Mouse (Mus musculus) layer of hippocampus, adult 2 months (tissue): ENCODE measurements around the gene Fgf5. TPM values are rescaled to one million over a fixed set of nuclear protein-coding genes. Genes with fewer than 3 reads are reported as not detected.

Experiments
- DNase-seq, 2 experiments: peaks; one replicate each; pipeline ENCODE4 v3.0.0; 2022; ENCODE audit warnings: low spot score in 2 of 2
- H3K27ac ChIP-seq: fragments of 200-600 bp; 2 replicates; pipeline ENCODE4 v1.8.1; 2022
- H3K4me3 ChIP-seq: fragments of 200-600 bp; 2 replicates; pipeline ENCODE4 v1.8.1; 2022; ENCODE audit warnings: mild to moderate bottlenecking
- CTCF ChIP-seq: fragments of 200-600 bp; conservative IDR thresholded peaks from 2 replicates; pipeline ENCODE4 v1.8.1; 2022; ENCODE audit warnings: antibody characterized with exemption, mild to moderate bottlenecking, moderate library complexity
- long read RNA-seq, 2 experiments: library from polyadenylated mRNA; stranded (forward); transcript quantifications; one replicate each; pipeline ENCODE4 v2.0.0; 2021; ENCODE audit warnings: borderline mapping rate in 2 of 2
- total RNA-seq, 2 experiments: library from RNA; stranded (reverse); gene quantifications; 2 replicates each; pipeline ENCODE4 v1.2.3; 2021

Gene Fgf5
- total RNA-seq, result 1 to 10 TPM; 4.3 to 5.1 TPM
- long read RNA-seq, experiment 1, partial matches to known transcripts, result 0 of 1 reads
- long read RNA-seq, experiment 1, other reads (novel, unspliced or antisense), result 0 of 1 reads
- long read RNA-seq, experiment 2, transcript Fgf5-201 (3 exons, 2,501 nt), result major isoform, 6 of 7 reads
- long read RNA-seq, experiment 2, partial matches to known transcripts, result 0 of 7 reads
- long read RNA-seq, experiment 2, other reads (novel, unspliced or antisense), result 0 of 7 reads

GRCm38 (mm10) chr5:98253838-98254821, at the start of gene Fgf5:
TSS of gene Fgf5 (plus strand) at chr5:98254184.
- Histone ChIP-seq H3K27ac (peak within 1 kb of the TSS; percentile 93), H3K4me3 (peak within 1 kb of the TSS; percentile 72)
- TF ChIP-seq CTCF, result no peak
- DNase-seq, result peak; percentile 5 to 45

GRCm38 (mm10) chr5:98212501-98212900, 41.5 kb upstream of the Fgf5 start:
- no peak overlapping the region for H3K4me3 ChIP-seq
- no peak overlapping the region for H3K27ac ChIP-seq
- DNase-seq, result no peak
- TF ChIP-seq CTCF, result peak; percentile 67

- H3K4me3 ChIP-seq, result no peak overlapping the region
- no peak for DNase-seq
- no peak for TF ChIP-seq CTCF
- no peak overlapping the region for H3K27ac ChIP-seq
Observed at GRCm38 (mm10) chr5:98221956-98222355, 32.0 kb upstream of the Fgf5 start.

- H3K27ac ChIP-seq, result no peak overlapping the region
- TF ChIP-seq CTCF, result no peak
- no peak overlapping the region for H3K4me3 ChIP-seq
- DNase-seq, result no peak
Observed at GRCm38 (mm10) chr5:98226710-98227109, 27.3 kb upstream of the Fgf5 start.

GRCm38 (mm10) chr5:98229456-98229855, 24.5 kb upstream of the Fgf5 start:
- Histone ChIP-seq H3K4me3 (no peak overlapping the region), H3K27ac (no peak overlapping the region)
- no peak for TF ChIP-seq CTCF
- DNase-seq, result no peak

GRCm38 (mm10) chr5:98238466-98238865, 15.5 kb upstream of the Fgf5 start:
- no peak for DNase-seq
- no peak for TF ChIP-seq CTCF

GRCm38 (mm10) chr5:98241322-98241829, 12.6 kb upstream of the Fgf5 start:
- Histone ChIP-seq H3K4me3 (no peak overlapping the region), H3K27ac (no peak overlapping the region)
- DNase-seq, result no peak
- TF ChIP-seq CTCF, result no peak

More at GRCm38 (mm10) chr5:98238466-98238865, 15.5 kb upstream of the Fgf5 start:
- Histone ChIP-seq H3K4me3 (no peak overlapping the region), H3K27ac (no peak overlapping the region)

- no peak overlapping the region for H3K4me3 ChIP-seq
- no peak for DNase-seq
- H3K27ac ChIP-seq, result no peak overlapping the region
- 0 out of 2 replicates have a peak, but pooled peaks have one; percentile 4 for TF ChIP-seq CTCF
Observed at GRCm38 (mm10) chr5:98245303-98245702, 8.7 kb upstream of the Fgf5 start.

- Histone ChIP-seq H3K27ac (no peak overlapping the region), H3K4me3 (no peak overlapping the region)
- no peak for TF ChIP-seq CTCF
- DNase-seq, result no peak
Observed at GRCm38 (mm10) chr5:98245976-98246375, 8.0 kb upstream of the Fgf5 start.

- Histone ChIP-seq H3K27ac (no peak overlapping the region), H3K4me3 (no peak overlapping the region)
- DNase-seq, result no peak
- TF ChIP-seq CTCF, result no peak
Observed at GRCm38 (mm10) chr5:98246826-98247225, 7.2 kb upstream of the Fgf5 start.

GRCm38 (mm10) chr5:98247516-98247915, 6.5 kb upstream of the Fgf5 start:
- H3K4me3 ChIP-seq, result no peak overlapping the region
- peak; percentile 23 to 50 for DNase-seq
- no peak for TF ChIP-seq CTCF
- no peak overlapping the region for H3K27ac ChIP-seq

GRCm38 (mm10) chr5:98253147-98253546, 837 bp upstream of the Fgf5 start:
- H3K27ac ChIP-seq, result no peak overlapping the region
- DNase-seq, result no peak
- no peak for TF ChIP-seq CTCF
- H3K4me3 ChIP-seq, result no peak overlapping the region

GRCm38 (mm10) chr5:98255176-98255575, 1.2 kb downstream of the Fgf5 start:
- Histone ChIP-seq H3K27ac (no peak overlapping the region), H3K4me3 (peak overlapping the region; percentile 72)
- no peak for TF ChIP-seq CTCF
- no peak for DNase-seq
